Mouse (Mus musculus): ENCODE results near the gene Dhrs7.

Gene Dhrs7

GRCm38 (mm10) chr12:72654698-72655097, 10.0 kb downstream of the Dhrs7 start:
- peak; percentile 70 to 74 for DNase-seq

- DNase-seq = no peak
Measured at GRCm38 (mm10) chr12:72649611-72650330, 14.9 kb downstream of the Dhrs7 start, which contains the start of gene Gm4756. Gene Gm4756, minus strand, starts transcription at chr12:72649661.

GRCm38 (mm10) chr12:72648921-72649320, 15.8 kb downstream of the Dhrs7 start:
- DNase-seq = no peak

GRCm38 (mm10) chr12:72638025-72638424, 26.7 kb downstream of the Dhrs7 start:
- DNase-seq = no peak

- DNase-seq = no peak
Measured at GRCm38 (mm10) chr12:72628751-72629150, 36.0 kb downstream of the Dhrs7 start.

- no peak for DNase-seq
Measured at GRCm38 (mm10) chr12:72622853-72623496, 41.7 kb downstream of the Dhrs7 start.

GRCm38 (mm10) chr12:72621441-72621840, 43.3 kb downstream of the Dhrs7 start:
- DNase-seq = no peak

GRCm38 (mm10) chr12:72620856-72621255, 43.9 kb downstream of the Dhrs7 start:
- no peak for DNase-seq

- no peak for DNase-seq
Measured at GRCm38 (mm10) chr12:72612053-72612452, 52.7 kb downstream of the Dhrs7 start.
